9 mouse cellular contexts compared by ENCODE assay signal in genomic region chr10:89532929-89533727, GRCm38 (mm10). TPM values are rescaled to one million over a fixed set of nuclear protein-coding genes. Genes with fewer than 3 reads are reported as not detected.
DNase-seq lines count a peak whose midpoint lies in the region; ATAC-seq lines count a peak whose summit lies in the region.
"Had no signal": no experiment of that assay in that cellular context is flagged by ENCODE, and none has a peak within 500 bp of the region (broad histone marks: within the 10 kb centered on the region; RNA-seq: fewer than 3 reads in every experiment).

Gene Nr1h4, minus strand, starts transcription at chr10:89533585.

- intact Hi-C loops in left cerebral cortex, postnatal 14 days (cut with DNase I), result no loop called here

- ATAC-seq in embryonic facial prominence, embryonic 14.5 days (ENCODE audit: low read depth), result no peak
- ATAC-seq in heart, embryonic 11.5 days (replicated peaks; ENCODE audit: insufficient number of reproducible peaks, low FRiP score, low TSS enrichment), result no peak

- no peak within 1 kb of the TSS for H3K27ac ChIP-seq in embryonic facial prominence, embryonic 14.5 days (replicated peaks; ENCODE audit: low read depth, low read length)
- H3K27ac ChIP-seq in embryonic facial prominence, embryonic 10.5 days (replicated peaks), result no peak within 1 kb of the TSS
- peak within 1 kb of the TSS; percentile 55 for H3K27ac ChIP-seq in heart, embryonic 11.5 days (ENCODE audit: low read depth, low read length)

- H3K36me3 ChIP-seq in embryonic facial prominence, embryonic 14.5 days (ENCODE audit: control insufficient read depth, insufficient read depth, low read length), result no peaks in the 10 kb centered on the region
- H3K36me3 ChIP-seq in embryonic facial prominence, embryonic 10.5 days (replicated peaks), result no peaks in the 10 kb centered on the region
- no peaks in the 10 kb centered on the region for H3K36me3 ChIP-seq in heart, embryonic 11.5 days (ENCODE audit: control insufficient read depth, insufficient read depth, low read length)

- H3K4me3 ChIP-seq in embryonic facial prominence, embryonic 14.5 days (ENCODE audit: low read depth, low read length), result no peak within 1 kb of the TSS
- no peak within 1 kb of the TSS for H3K4me3 ChIP-seq in embryonic facial prominence, embryonic 10.5 days
- no peak within 1 kb of the TSS for H3K4me3 ChIP-seq in heart, embryonic 11.5 days (ENCODE audit: low read depth, low read length)

- no peak within 1 kb of the TSS for H3K9ac ChIP-seq in embryonic facial prominence, embryonic 14.5 days (ENCODE audit: low read depth, low read length)
- H3K9ac ChIP-seq in heart, embryonic 11.5 days (ENCODE audit: low read depth, low read length), result no peak within 1 kb of the TSS

- H3K4me2 ChIP-seq in embryonic facial prominence, embryonic 14.5 days (ENCODE audit: low read depth, low read length), result no peak within 1 kb of the TSS
- H3K4me2 ChIP-seq in heart, embryonic 11.5 days, result no peak within 1 kb of the TSS; the same call in 1 of the 2 replicates

- 76% methylated on average over 17 of the region's 17 CpGs for WGBS in embryonic facial prominence, embryonic 14.5 days
- 87% methylated on average over 17 of the region's 17 CpGs for WGBS in embryonic facial prominence, embryonic 10.5 days
- 58% methylated on average over 17 of the region's 17 CpGs for WGBS in heart, embryonic 11.5 days (ENCODE audit: insufficient replicate concordance)

- no peaks in the 10 kb centered on the region for H3K9me3 ChIP-seq in embryonic facial prominence, embryonic 14.5 days (ENCODE audit: control insufficient read depth, low read length)
- no peaks in the 10 kb centered on the region for H3K9me3 ChIP-seq in embryonic facial prominence, embryonic 10.5 days
- no peaks in the 10 kb centered on the region for H3K9me3 ChIP-seq in heart, embryonic 11.5 days (replicated peaks; ENCODE audit: control insufficient read depth, low read length)

- H3K4me1 ChIP-seq in embryonic facial prominence, embryonic 14.5 days (ENCODE audit: control insufficient read depth, insufficient read depth, low read length), result peaks cover 10% of the 10 kb centered on the region; the same call in 1 of the 2 replicates
- H3K4me1 ChIP-seq in embryonic facial prominence, embryonic 10.5 days, result no peaks in the 10 kb centered on the region
- peaks cover 27% of the 10 kb centered on the region for H3K4me1 ChIP-seq in heart, embryonic 11.5 days (ENCODE audit: control insufficient read depth, insufficient read depth, low read length)

- DNase-seq in embryonic facial prominence, embryonic 14.5 days (ENCODE audit: low spot score), result peak; percentile 33
- DNase-seq in embryonic facial prominence, embryonic 10.5 days (ENCODE audit: low spot score), result no peak
- peak; percentile 92 for DNase-seq in adrenal gland, adult 2 months
- peak; percentile 66 to 76 for DNase-seq in kidney, postnatal 4 days
- DNase-seq in urinary bladder, postnatal 36 days (ENCODE audit: low spot score in 2 of 2), result peak; percentile 37 to 56
- no peak for DNase-seq in left cerebral cortex, postnatal 14 days (ENCODE audit: low spot score in 2 of 2)
- DNase-seq in thymus, adult 18-20 months, result no peak

- H3K27me3 ChIP-seq in embryonic facial prominence, embryonic 14.5 days (replicated peaks; ENCODE audit: control insufficient read depth, insufficient read depth, low read length), result no peaks in the 10 kb centered on the region
- no peaks in the 10 kb centered on the region for H3K27me3 ChIP-seq in embryonic facial prominence, embryonic 10.5 days (replicated peaks; ENCODE audit: low read depth, poor library complexity, severe bottlenecking)
- H3K27me3 ChIP-seq in heart, embryonic 11.5 days (ENCODE audit: control insufficient read depth, insufficient read depth, low read length), result no peaks in the 10 kb centered on the region

RNA-seq across cellular contexts. Expression of gene Nr1h4, which starts in this region (rescaled TPM):
- not detected in 2 replicates for polyA plus RNA-seq in embryonic facial prominence, embryonic 14.5 days (2014; fragmentation: Nextera tagmentation; extraction: Ambion mirVana)
- polyA plus RNA-seq in embryonic facial prominence, embryonic 10.5 days (2016; fragmentation: Nextera tagmentation; extraction: Ambion mirVana), result not detected in 2 replicates
- total RNA-seq in adrenal gland, adult 2 months (2021), result 10 to 100 TPM; 20.3 to 23.5 TPM
- polyA plus RNA-seq in adrenal gland, adult 2 months (2012; rRNA removed), result 6.3 and 8.4 TPM in 2 replicates
- polyA plus RNA-seq in heart, embryonic 11.5 days (2014; fragmentation: Nextera tagmentation; extraction: Ambion mirVana), result 0.97 and 1.1 TPM in 2 replicates
- under 1 TPM in 1 of 2 experiments, not detected in 1; 0.35 TPM for total RNA-seq in left cerebral cortex, postnatal 14 days (2021)
- polyA plus RNA-seq: embryonic facial prominence, embryonic 11.5 days had no signal

Comparison
In these comparisons a context has a peak if more than half of its experiments do, and no peak if none do; other contexts are left out.
1. RNA of gene Nr1h4 (total RNA-seq): 20.3 to 23.5 TPM in adrenal gland, adult 2 months; 0.35 TPM in left cerebral cortex, postnatal 14 days; every median in the first group is over 10 times any median in the second.
2. Peak in DNase-seq in embryonic facial prominence, embryonic 14.5 days; RNA of the gene not detected or under 1 TPM.
3. DNase-seq: peak in adrenal gland, adult 2 months (single experiment), kidney, postnatal 4 days (2 of 2) and urinary bladder, postnatal 36 days (2 of 2); none in embryonic facial prominence, embryonic 10.5 days (single experiment), left cerebral cortex, postnatal 14 days (0 of 2) and thymus, adult 18-20 months (0 of 2).